Mouse (Mus musculus): Measurements from ENCODE around the gene Nf1. TPM values are rescaled to one million over a fixed set of nuclear protein-coding genes. Genes with fewer than 3 reads are reported as not detected.

Nf1 gene
- total RNA-seq, 2 experiments from 2014 or later: 37.5 to 38.6 TPM

GRCm38 (mm10) chr11:79325663-79326062, 13.8 kb upstream of the Nf1 start:
- DNase-seq: no peak
- intact Hi-C loops (cut with DNase I): loop anchor here (2.0 kb wide), 1 partner anchor 17 kb away; no protein-coding TSS in a partner anchor

GRCm38 (mm10) chr11:79327106-79327505, 12.4 kb upstream of the Nf1 start:
- intact Hi-C loops (cut with DNase I): no loop called here

GRCm38 (mm10) chr11:79328060-79328459, 11.4 kb upstream of the Nf1 start:
- intact Hi-C loops (cut with DNase I): no loop called here
- DNase-seq: no peak

More at GRCm38 (mm10) chr11:79327106-79327505, 12.4 kb upstream of the Nf1 start:
- no peak for DNase-seq

- intact Hi-C loops (cut with DNase I): no loop called here
- no peak for DNase-seq
These were observed 9.9 kb upstream of the Nf1 start for GRCm38 (mm10) chr11:79329585-79329984.

GRCm38 (mm10) chr11:79335077-79335476, 4.4 kb upstream of the Nf1 start:
- intact Hi-C loops (cut with DNase I): no loop called here
- DNase-seq: no peak

- intact Hi-C loops (cut with DNase I): no loop called here
- DNase-seq: no peak
These were observed 2.7 kb upstream of the Nf1 start for GRCm38 (mm10) chr11:79336722-79337267.

GRCm38 (mm10) chr11:79338621-79339020, 872 bp upstream of the Nf1 start:
- peak; percentile 9 to 26 for DNase-seq
- intact Hi-C loops (cut with DNase I): loop anchor here (2.0 kb wide), 1 partner anchor 32 kb away; no protein-coding TSS in a partner anchor

GRCm38 (mm10) chr11:79339808-79340781, 602 bp downstream of the Nf1 start:
- intact Hi-C loops (cut with DNase I): loop anchor here (2.0 kb wide), 1 partner anchor 33 kb away; no protein-coding TSS in a partner anchor
- peak; percentile 39 to 67 for DNase-seq

- intact Hi-C loops (cut with DNase I): no loop called here
- no peak for DNase-seq
These were observed 17.5 kb downstream of the Nf1 start for GRCm38 (mm10) chr11:79356995-79357394.

- DNase-seq: no peak
- intact Hi-C loops (cut with DNase I): no loop called here
These were observed 17.9 kb downstream of the Nf1 start for GRCm38 (mm10) chr11:79357397-79357796.

GRCm38 (mm10) chr11:79364956-79365355, 25.5 kb downstream of the Nf1 start:
- intact Hi-C loops (cut with DNase I): no loop called here
- no peak for DNase-seq

GRCm38 (mm10) chr11:79366284-79366683, 26.8 kb downstream of the Nf1 start:
- no peak for DNase-seq
- intact Hi-C loops (cut with DNase I): no loop called here

- no peak for DNase-seq
- intact Hi-C loops (cut with DNase I): no loop called here
These were observed 33.5 kb downstream of the Nf1 start for GRCm38 (mm10) chr11:79373031-79373430.

- intact Hi-C loops (cut with DNase I): loop anchor here (1.0 to 10.0 kb wide), 3 partner anchors 102 to 374 kb away; partner anchors contain the start of gene Gm9964
- DNase-seq: peak; percentile 90 to 95
These were observed 58.8 kb downstream of the Nf1 start for GRCm38 (mm10) chr11:79398336-79398735.

GRCm38 (mm10) chr11:79403625-79404319, 64.3 kb downstream of the Nf1 start:
- intact Hi-C loops (cut with DNase I): no loop called here
- DNase-seq: no peak

- intact Hi-C loops (cut with DNase I): no loop called here
- DNase-seq: no peak
These were observed 74.4 kb downstream of the Nf1 start for GRCm38 (mm10) chr11:79413761-79414513.

GRCm38 (mm10) chr11:79422496-79422895, 83.0 kb downstream of the Nf1 start:
- intact Hi-C loops (cut with DNase I): no loop called here
- DNase-seq: no peak

- intact Hi-C loops (cut with DNase I): loop anchor here (5.0 kb wide), 1 partner anchor 199 kb away; no protein-coding TSS in a partner anchor
- no peak for DNase-seq
These were observed 87.1 kb downstream of the Nf1 start for GRCm38 (mm10) chr11:79426571-79426970.

- peak; percentile 48 to 68 for DNase-seq
- intact Hi-C loops (cut with DNase I): loop anchor here (5.0 kb wide), 1 partner anchor 200 kb away; no protein-coding TSS in a partner anchor
These were observed 88.1 kb downstream of the Nf1 start for GRCm38 (mm10) chr11:79427638-79428037.

GRCm38 (mm10) chr11:79435252-79435651, 95.8 kb downstream of the Nf1 start:
- intact Hi-C loops (cut with DNase I): no loop called here
- DNase-seq: no peak
